Mouse (Mus musculus) MEL (cell line): ENCODE measurements around the gene Specc1l.

Experiments
- POLR2A ChIP-seq, 2 experiments: IDR thresholded peaks; 2 replicates each; pipeline ENCODE4 v1.6.1; 2011 to 2012; ENCODE audit warnings: low read length in 2 of 2, mild to moderate bottlenecking in 2 of 2, control low read depth in 1 of 2, improper control_type of control experiment in 1 of 2, low read depth in 1 of 2, moderate library complexity in 1 of 2; ENCODE audit not compliant: control insufficient read depth in 1 of 2, insufficient read depth in 1 of 2, poor library complexity in 1 of 2
- ZMIZ1 ChIP-seq: IDR thresholded peaks from 2 replicates; pipeline ENCODE4 v1.6.1; 2012; ENCODE audit warnings: low read depth, mild to moderate bottlenecking, inconsistent platforms, low read length, improper control_type of control experiment, moderate library complexity

- TF ChIP-seq ZMIZ1 (peak; percentile 70; the same call in 1 of the 2 replicates), POLR2A (IDR thresholded peaks at IDR 0.05; ENCODE audit: control insufficient read depth in 1 of 2, insufficient read depth in 1 of 2, low read depth in 1 of 2, low read length in 2 of 2, poor library complexity in 1 of 2) (peak; percentile 92 to 95)
These were observed at the start of gene Specc1l for GRCm38 (mm10) chr10:75211807-75212645.
